Mouse (Mus musculus) embryonic facial prominence, embryonic 10.5 days (tissue): ENCODE results near the gene Sypl2. TPM values are rescaled to one million over a fixed set of nuclear protein-coding genes. Genes with fewer than 3 reads are reported as not detected.

ENCODE experiments used
- DNase-seq: peaks from one replicate; pipeline ENCODE4 v3.0.0-alpha.2; 2017; ENCODE audit warnings: low spot score
- H3K27ac ChIP-seq: fragments of 300-500 bp; sonication (generic); replicated peaks from 2 replicates; pipeline ENCODE4 v1.5.1; 2016; ENCODE audit warnings: mild to moderate bottlenecking
- H3K27me3 ChIP-seq: fragments of 300-500 bp; sonication (generic); replicated peaks from 2 replicates; pipeline ENCODE4 v1.6.1; 2016; ENCODE audit warnings: low read depth, mild to moderate bottlenecking; ENCODE audit not compliant: poor library complexity, severe bottlenecking
- H3K36me3 ChIP-seq: fragments of 300-500 bp; sonication (generic); replicated peaks from 2 replicates; pipeline ENCODE4 v1.6.1; 2016; ENCODE audit warnings: mild to moderate bottlenecking, moderate library complexity
- H3K4me1 ChIP-seq: fragments of 300-500 bp; sonication (generic); 2 replicates; pipeline ENCODE4 v1.6.1; 2016
- H3K4me3 ChIP-seq: fragments of 300-500 bp; sonication (generic); 2 replicates; pipeline ENCODE4 v1.5.1; 2016; ENCODE audit warnings: mild to moderate bottlenecking, moderate library complexity
- H3K9me3 ChIP-seq: fragments of 300-500 bp; sonication (generic); 2 replicates; pipeline ENCODE4 v1.6.1; 2016; ENCODE audit warnings: mild to moderate bottlenecking
- WGBS: fragments of 180-500 bp; shearing (Covaris S2); methylation state at CpG from one replicate; pipeline ENCODE4 v1.1.7; 2016; 5-methylcytosine and 5-hydroxymethylcytosine counted together
- polyA plus RNA-seq: library from polyadenylated mRNA; unstranded; fragments of >200 nt; fragmentation: Nextera tagmentation; extraction: Ambion mirVana; gene quantifications from 2 replicates; pipeline ENCODE4 v1.2.1, GENCODE M21; 2016

Sypl2 gene
- polyA plus RNA-seq, 1 experiment from 2014 or later = 0.95 TPM

GRCm38 (mm10) chr3:108214734-108215133 lies 11.7 kb downstream of the Sypl2 start:
- H3K9me3 ChIP-seq = no peaks in the 10 kb centered on the region
- no peaks in the 10 kb centered on the region for H3K27me3 ChIP-seq
- H3K36me3 ChIP-seq = no peaks in the 10 kb centered on the region
- no peak overlapping the region for H3K27ac ChIP-seq
- 18% methylated on average over 5 of the region's 5 CpGs for WGBS
- peak; percentile 58 for DNase-seq
- peaks cover 19% of the 10 kb centered on the region for H3K4me1 ChIP-seq
- H3K4me3 ChIP-seq = no peak overlapping the region

GRCm38 (mm10) chr3:108212406-108212805 lies 14.0 kb downstream of the Sypl2 start:
- DNase-seq = no peak
- H3K27ac ChIP-seq = no peak overlapping the region
- no peaks in the 10 kb centered on the region for H3K9me3 ChIP-seq
- H3K36me3 ChIP-seq = peaks cover 11% of the 10 kb centered on the region
- H3K27me3 ChIP-seq = no peaks in the 10 kb centered on the region
- WGBS = 80% methylated on average over 8 of the region's 8 CpGs
- H3K4me3 ChIP-seq = no peak overlapping the region
- peaks cover 39% of the 10 kb centered on the region for H3K4me1 ChIP-seq

DNA sequence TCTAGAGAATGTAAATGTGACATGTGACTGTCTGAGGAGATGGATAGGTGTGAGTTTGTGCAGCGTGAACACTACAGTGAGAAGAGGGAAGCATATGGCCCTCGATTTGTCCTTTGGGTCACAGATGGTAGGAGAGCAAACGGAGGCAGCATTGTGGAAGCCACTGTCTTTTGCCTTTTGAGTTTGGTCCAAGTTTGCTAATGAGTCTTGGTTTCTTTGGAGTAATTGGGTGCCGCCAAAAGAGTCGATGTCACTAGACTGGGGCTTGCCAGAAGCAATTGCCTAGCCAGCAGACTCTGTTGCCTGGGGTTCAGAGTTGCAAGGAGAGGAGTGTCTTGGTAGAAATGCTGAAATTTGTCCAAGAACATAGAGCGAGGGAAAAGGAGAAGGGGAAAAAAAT lies 14.6 kb downstream of the Sypl2 start:
- H3K36me3 ChIP-seq = peaks cover 17% of the 10 kb centered on the region
- DNase-seq = no peak
- H3K27me3 ChIP-seq = no peaks in the 10 kb centered on the region
- H3K4me3 ChIP-seq = no peak overlapping the region
- H3K4me1 ChIP-seq = peaks cover 39% of the 10 kb centered on the region
- H3K27ac ChIP-seq = no peak overlapping the region
- 89% methylated on average over 6 of the region's 6 CpGs for WGBS
- no peaks in the 10 kb centered on the region for H3K9me3 ChIP-seq

DNA sequence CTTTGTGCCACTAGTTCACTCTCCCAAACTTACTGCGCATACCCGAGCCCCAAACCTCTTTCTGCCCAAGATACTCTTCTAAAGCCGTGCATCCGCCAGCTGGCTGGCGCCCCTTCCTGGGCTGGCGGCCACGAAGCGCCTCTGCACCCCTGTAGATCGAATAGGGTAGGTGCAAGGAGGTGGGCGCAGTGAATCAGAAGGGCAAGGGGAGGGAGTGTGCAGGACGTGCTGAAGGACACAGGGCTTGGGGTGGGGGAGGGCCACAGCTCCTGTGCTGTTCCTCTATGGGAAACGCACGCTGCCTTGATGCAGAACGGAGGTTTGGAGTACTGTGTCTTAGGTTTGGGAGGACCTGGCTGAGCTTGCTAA lies 15.7 kb downstream of the Sypl2 start, which contains the start of gene Atxn7l2:
Atxn7l2 (minus strand) TSS at position 164 of the 369 bp plus-strand sequence.
- Histone ChIP-seq H3K27ac (peak within 1 kb of the TSS; percentile 99), H3K9me3 (no peaks in the 10 kb centered on the region), H3K36me3 (peaks cover 28% of the 10 kb centered on the region), H3K4me3 (peak within 1 kb of the TSS; percentile 74), H3K4me1 (peaks cover 39% of the 10 kb centered on the region), H3K27me3 (no peaks in the 10 kb centered on the region)
- DNase-seq = peak; percentile 85
- 0% methylated on average over 14 of the region's 14 CpGs for WGBS

- no peaks in the 10 kb centered on the region for H3K9me3 ChIP-seq
- under 1% methylated on average over 72 of the region's 72 CpGs for whole genome bisulfite sequencing
- H3K4me1 ChIP-seq = peaks cover 39% of the 10 kb centered on the region
- H3K36me3 ChIP-seq = peaks cover 34% of the 10 kb centered on the region
- peak overlapping the region; percentile 74 for H3K4me3 ChIP-seq
- DNase-seq = peak; percentile 98
- no peaks in the 10 kb centered on the region for H3K27me3 ChIP-seq
- peak overlapping the region; percentile 99 for H3K27ac ChIP-seq
These were observed 16.3 kb downstream of the Sypl2 start for GRCm38 (mm10) chr3:108209946-108210770.

- Histone ChIP-seq H3K27me3 (no peaks in the 10 kb centered on the region), H3K27ac (peak overlapping the region; percentile 99), H3K4me1 (peaks cover 42% of the 10 kb centered on the region), H3K9me3 (no peaks in the 10 kb centered on the region), H3K36me3 (peaks cover 40% of the 10 kb centered on the region), H3K4me3 (peak overlapping the region; percentile 74)
- DNase-seq = no peak
- WGBS = 13% methylated on average over 8 of the region's 8 CpGs
These were observed 16.9 kb downstream of the Sypl2 start for GRCm38 (mm10) chr3:108209536-108209935.

DNA sequence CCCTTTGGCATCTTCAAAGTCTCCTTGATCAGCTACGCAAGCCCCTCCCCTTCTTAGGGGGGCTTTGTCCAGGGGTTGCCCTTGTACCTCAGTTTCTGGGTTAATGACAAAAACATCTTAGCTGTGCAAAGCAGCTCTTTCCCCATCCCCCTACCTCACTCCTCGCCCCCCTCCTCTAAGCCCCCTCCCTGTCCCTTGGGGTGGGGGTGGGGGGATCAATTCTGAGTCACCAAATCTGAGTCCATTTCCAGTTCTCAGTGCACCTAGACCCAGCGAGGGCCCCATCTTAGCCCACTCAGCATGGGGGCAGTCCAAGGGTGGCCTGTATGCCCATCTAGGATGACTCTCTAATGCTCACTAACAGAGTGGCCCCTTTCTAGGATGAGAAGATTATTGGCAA lies 17.4 kb downstream of the Sypl2 start:
- H3K27me3 ChIP-seq = no peaks in the 10 kb centered on the region
- 67% methylated on average over 3 of the region's 3 CpGs for WGBS
- H3K27ac ChIP-seq = peak overlapping the region; percentile 99
- no peak for DNase-seq
- peak overlapping the region; percentile 74 for H3K4me3 ChIP-seq
- peaks cover 42% of the 10 kb centered on the region for H3K4me1 ChIP-seq
- peaks cover 45% of the 10 kb centered on the region for H3K36me3 ChIP-seq
- no peaks in the 10 kb centered on the region for H3K9me3 ChIP-seq

- peaks cover 56% of the 10 kb centered on the region for H3K4me1 ChIP-seq
- H3K36me3 ChIP-seq = peaks cover 67% of the 10 kb centered on the region
- H3K27me3 ChIP-seq = no peaks in the 10 kb centered on the region
- no peak overlapping the region for H3K27ac ChIP-seq
- DNase-seq = no peak
- H3K4me3 ChIP-seq = no peak overlapping the region
- no peaks in the 10 kb centered on the region for H3K9me3 ChIP-seq
- 92% methylated on average over 15 of the region's 15 CpGs for WGBS
These were observed 19.6 kb downstream of the Sypl2 start for GRCm38 (mm10) chr3:108206731-108207375.

DNA sequence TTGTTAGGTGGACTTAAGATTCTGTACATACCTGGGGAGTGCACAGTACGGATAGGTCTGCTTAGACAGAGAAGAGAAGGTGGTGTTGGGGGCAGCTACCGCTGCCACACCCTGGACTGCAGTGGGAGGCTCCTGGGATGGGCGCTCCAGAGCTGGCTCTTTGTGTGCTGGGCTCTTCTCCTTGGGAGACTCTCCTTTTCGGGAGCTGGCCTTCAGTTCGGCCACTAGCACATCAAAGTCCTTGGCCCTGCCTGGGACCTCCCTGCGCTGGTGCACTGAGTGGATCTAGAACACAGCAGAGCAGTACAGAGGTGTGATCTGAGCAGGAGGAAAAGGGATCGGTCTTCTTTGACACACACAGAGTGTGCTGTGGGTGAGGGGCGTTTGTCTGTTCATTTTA lies 20.8 kb downstream of the Sypl2 start:
- peaks cover 70% of the 10 kb centered on the region for H3K36me3 ChIP-seq

GRCm38 (mm10) chr3:108204470-108204869 lies 22.0 kb downstream of the Sypl2 start:
- H3K27me3 ChIP-seq = no peaks in the 10 kb centered on the region
- no peak overlapping the region for H3K4me3 ChIP-seq
- peaks cover 60% of the 10 kb centered on the region for H3K4me1 ChIP-seq
- no peak overlapping the region for H3K27ac ChIP-seq
- H3K9me3 ChIP-seq = no peaks in the 10 kb centered on the region
- WGBS = 82% methylated on average over 11 of the region's 11 CpGs
- DNase-seq = no peak
- H3K36me3 ChIP-seq = peaks cover 70% of the 10 kb centered on the region

More for the DNA sequence above, 20.8 kb downstream of the Sypl2 start:
- no peak overlapping the region for H3K27ac ChIP-seq
- H3K4me3 ChIP-seq = no peak overlapping the region
- 88% methylated on average over 8 of the region's 8 CpGs for WGBS
- peaks cover 57% of the 10 kb centered on the region for H3K4me1 ChIP-seq
- no peak for DNase-seq
- no peaks in the 10 kb centered on the region for H3K9me3 ChIP-seq
- H3K27me3 ChIP-seq = no peaks in the 10 kb centered on the region

DNA sequence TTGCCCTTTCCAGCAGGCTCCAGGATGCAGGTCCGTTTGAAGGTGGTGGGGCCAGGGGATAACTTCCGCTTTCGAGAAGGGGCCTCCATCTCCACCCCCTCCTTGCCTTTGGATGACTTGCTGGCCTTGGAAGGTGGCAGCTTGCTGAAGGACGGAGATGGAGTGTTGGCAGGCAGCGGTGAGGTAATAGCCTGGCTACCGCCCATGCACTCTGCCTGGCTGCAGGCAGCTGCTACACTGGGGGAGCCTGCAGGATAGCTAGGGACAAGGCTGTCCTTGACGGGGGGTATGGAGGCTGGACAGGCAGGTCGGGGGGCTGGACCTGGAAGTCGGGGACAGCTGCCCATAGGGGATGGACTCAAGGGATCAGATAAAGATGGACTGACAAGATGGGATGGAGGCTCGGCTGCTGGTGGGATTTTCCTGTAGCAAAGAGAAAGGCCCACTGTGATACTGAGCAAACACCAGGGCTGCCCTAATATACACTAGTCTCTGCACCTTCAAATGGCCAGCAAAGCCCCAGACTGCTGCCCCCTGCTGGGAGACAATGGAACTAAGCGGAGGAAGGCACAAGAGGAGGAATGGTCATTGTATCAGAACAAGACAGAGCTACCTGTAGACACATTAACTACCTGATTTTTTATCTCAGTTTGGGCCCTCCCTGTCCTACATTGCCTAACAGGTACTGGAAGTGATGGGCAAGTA lies 22.7 kb downstream of the Sypl2 start:
- no peaks in the 10 kb centered on the region for H3K27me3 ChIP-seq
- H3K4me3 ChIP-seq = no peak overlapping the region
- H3K27ac ChIP-seq = no peak overlapping the region; the same call in 1 of the 2 replicates
- H3K4me1 ChIP-seq = peaks cover 53% of the 10 kb centered on the region
- DNase-seq = peak; percentile 84
- no peaks in the 10 kb centered on the region for H3K9me3 ChIP-seq
- peaks cover 77% of the 10 kb centered on the region for H3K36me3 ChIP-seq
- WGBS = 83% methylated on average over 11 of the region's 11 CpGs

DNA sequence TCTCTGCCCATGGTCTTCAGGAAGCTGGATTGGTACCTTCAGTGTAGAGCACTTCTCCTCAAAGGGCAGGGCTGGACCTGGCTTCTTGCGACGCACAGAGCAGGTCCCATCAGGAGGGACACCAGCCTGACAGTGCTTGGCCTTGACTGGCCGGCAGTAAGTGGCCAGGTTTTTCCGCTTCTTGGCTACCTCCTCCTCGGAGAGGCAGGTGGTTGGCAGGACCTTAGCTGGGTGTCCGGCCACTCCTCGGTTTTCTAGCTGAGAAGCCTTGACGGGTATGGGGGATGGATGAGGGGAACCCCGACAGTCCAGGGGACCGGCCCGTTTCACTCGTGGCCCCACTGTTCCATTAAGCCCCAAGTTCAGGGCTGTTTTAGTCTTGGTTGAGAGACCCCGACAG lies 23.2 kb downstream of the Sypl2 start:
- DNase-seq = no peak
- peaks cover 77% of the 10 kb centered on the region for H3K36me3 ChIP-seq

More for the DNA sequence above, 23.2 kb downstream of the Sypl2 start:
- no peaks in the 10 kb centered on the region for H3K9me3 ChIP-seq
- H3K27me3 ChIP-seq = no peaks in the 10 kb centered on the region
- peaks cover 47% of the 10 kb centered on the region for H3K4me1 ChIP-seq
- 93% methylated on average over 13 of the region's 13 CpGs for WGBS
- H3K27ac ChIP-seq = no peak overlapping the region
- no peak overlapping the region for H3K4me3 ChIP-seq
